Mouse (Mus musculus) heart, embryonic 16.5 days (tissue): Measurements from ENCODE around the gene Npas2. TPM values are rescaled to one million over a fixed set of nuclear protein-coding genes. Genes with fewer than 3 reads are reported as not detected.

Source experiments
- ATAC-seq: fragments of 200-750 bp; cut with Nextera tagmentation; replicated peaks from 2 replicates; pipeline ENCODE4 v1.8.0; 2017; ENCODE audit warnings: moderate number of reproducible peaks; ENCODE audit not compliant: insufficient read depth, low FRiP score; ENCODE audit errors: extremely low read depth
- H3K27ac ChIP-seq: fragments of 300-500 bp; sonication (generic); 2 replicates; pipeline ENCODE4 v1.5.1; 2014; ENCODE audit warnings: mild to moderate bottlenecking, low read length, control low read depth, moderate library complexity
- H3K27me3 ChIP-seq: fragments of 300-500 bp; sonication (generic); 2 replicates; pipeline ENCODE4 v1.6.1; 2014; ENCODE audit warnings: low read length, mixed read lengths; ENCODE audit not compliant: control insufficient read depth, insufficient read depth
- H3K36me3 ChIP-seq: fragments of 300-500 bp; sonication (generic); 2 replicates; pipeline ENCODE4 v1.6.1; 2014; ENCODE audit not compliant: control insufficient read depth, insufficient read depth
- H3K4me1 ChIP-seq: fragments of 300-500 bp; sonication (generic); 2 replicates; pipeline ENCODE4 v1.6.1; 2014; ENCODE audit warnings: low read length, mixed read lengths; ENCODE audit not compliant: control insufficient read depth, insufficient read depth
- H3K4me2 ChIP-seq: fragments of 300-500 bp; sonication (generic); 2 replicates; pipeline ENCODE4 v1.6.1; 2014; ENCODE audit warnings: low read depth, mild to moderate bottlenecking, control low read depth, low read length
- H3K4me3 ChIP-seq: fragments of 300-500 bp; sonication (generic); 2 replicates; pipeline ENCODE4 v1.5.1; 2014; ENCODE audit warnings: mild to moderate bottlenecking, control low read depth, low read length
- H3K9ac ChIP-seq: fragments of 300-500 bp; sonication (generic); 2 replicates; pipeline ENCODE4 v1.6.1; 2014; ENCODE audit warnings: low read length, control low read depth
- H3K9me3 ChIP-seq: fragments of 300-500 bp; sonication (generic); replicated peaks from 2 replicates; pipeline ENCODE4 v1.6.1; 2016; ENCODE audit warnings: low read length; ENCODE audit not compliant: control insufficient read depth
- WGBS: fragments of 180-500 bp; shearing (Covaris S2); extraction: QIAGEN DNeasy Blood & Tissue Kit; methylation state at CpG from one replicate; pipeline ENCODE4 v1.1.7; 2014; 5-methylcytosine and 5-hydroxymethylcytosine counted together
- polyA plus RNA-seq: library from polyadenylated mRNA; unstranded; fragments of >200 nt; fragmentation: Nextera tagmentation; extraction: Ambion mirVana; gene quantifications from 2 replicates; pipeline ENCODE4 v1.2.1, GENCODE M21; 2015

The Npas2 gene
- polyA plus RNA-seq, 1 experiment from 2014 or later, result 3.1 TPM

DNA sequence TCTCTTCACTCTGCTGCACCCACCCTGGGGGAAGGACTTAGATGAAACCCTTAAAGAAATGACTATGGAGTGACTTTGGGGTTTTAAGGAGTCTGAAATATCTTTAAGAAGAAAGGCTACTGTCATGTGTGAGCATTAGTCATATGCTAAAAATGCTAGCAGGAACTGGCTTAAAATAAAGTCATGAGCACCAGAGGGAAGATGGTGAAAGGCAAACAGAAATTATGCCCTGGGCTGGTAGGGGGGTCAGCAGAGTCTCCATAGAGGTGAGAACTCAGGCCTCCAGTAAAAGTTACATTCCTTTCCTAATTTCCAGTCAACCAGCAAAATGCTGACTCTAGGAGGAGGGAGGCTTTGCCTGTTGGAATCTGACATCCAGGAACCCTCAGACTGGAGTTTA is 113.8 kb downstream of the Npas2 start:
- no peak for ATAC-seq
- Histone ChIP-seq H3K9me3 (no peaks in the 10 kb centered on the region), H3K27me3 (no peaks in the 10 kb centered on the region), H3K4me3 (no peak overlapping the region), H3K9ac (no peak overlapping the region), H3K4me1 (peaks cover 7% of the 10 kb centered on the region), H3K36me3 (no peaks in the 10 kb centered on the region), H3K27ac (no peak overlapping the region), H3K4me2 (no peak overlapping the region)

DNA sequence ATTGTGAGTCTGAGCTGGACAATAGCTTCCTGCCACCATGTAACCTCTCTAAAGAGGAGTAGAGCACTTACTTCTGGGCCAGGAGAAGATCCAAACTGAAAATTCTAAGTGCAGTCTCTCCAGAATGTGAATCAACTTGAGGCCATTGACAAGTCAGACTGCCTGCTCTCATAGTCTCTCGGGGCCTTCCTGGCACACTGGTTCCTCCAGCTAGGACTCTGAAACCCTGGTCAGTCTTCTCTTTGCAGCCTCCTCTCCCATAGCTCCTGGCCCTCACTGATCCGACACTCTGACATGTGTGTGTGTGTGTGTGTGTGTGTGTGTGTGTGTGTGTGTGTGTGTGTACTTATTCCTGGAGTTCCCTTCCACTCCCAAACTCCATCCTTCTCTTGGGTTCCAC is 114.4 kb downstream of the Npas2 start:
- Histone ChIP-seq H3K4me3 (no peak overlapping the region), H3K27ac (no peak overlapping the region), H3K4me2 (no peak overlapping the region), H3K9me3 (no peaks in the 10 kb centered on the region), H3K36me3 (no peaks in the 10 kb centered on the region), H3K9ac (no peak overlapping the region), H3K27me3 (no peaks in the 10 kb centered on the region), H3K4me1 (peaks cover 7% of the 10 kb centered on the region)
- WGBS, result 62% methylated on average over 2 of the region's 2 CpGs
- ATAC-seq, result no peak

GRCm38 (mm10) chr1:39309548-39309947 is 116.0 kb downstream of the Npas2 start:
- peaks cover 7% of the 10 kb centered on the region for H3K4me1 ChIP-seq
- H3K27ac ChIP-seq, result no peak overlapping the region
- no peaks in the 10 kb centered on the region for H3K9me3 ChIP-seq
- WGBS, result 73% methylated on average over 7 of the region's 7 CpGs
- ATAC-seq, result no peak
- H3K4me2 ChIP-seq, result no peak overlapping the region
- H3K27me3 ChIP-seq, result no peaks in the 10 kb centered on the region
- H3K4me3 ChIP-seq, result no peak overlapping the region
- H3K9ac ChIP-seq, result no peak overlapping the region
- no peaks in the 10 kb centered on the region for H3K36me3 ChIP-seq

- ATAC-seq, result no peak
- no peak overlapping the region for H3K4me2 ChIP-seq
These were observed 118.9 kb downstream of the Npas2 start for GRCm38 (mm10) chr1:39312345-39312967.

DNA sequence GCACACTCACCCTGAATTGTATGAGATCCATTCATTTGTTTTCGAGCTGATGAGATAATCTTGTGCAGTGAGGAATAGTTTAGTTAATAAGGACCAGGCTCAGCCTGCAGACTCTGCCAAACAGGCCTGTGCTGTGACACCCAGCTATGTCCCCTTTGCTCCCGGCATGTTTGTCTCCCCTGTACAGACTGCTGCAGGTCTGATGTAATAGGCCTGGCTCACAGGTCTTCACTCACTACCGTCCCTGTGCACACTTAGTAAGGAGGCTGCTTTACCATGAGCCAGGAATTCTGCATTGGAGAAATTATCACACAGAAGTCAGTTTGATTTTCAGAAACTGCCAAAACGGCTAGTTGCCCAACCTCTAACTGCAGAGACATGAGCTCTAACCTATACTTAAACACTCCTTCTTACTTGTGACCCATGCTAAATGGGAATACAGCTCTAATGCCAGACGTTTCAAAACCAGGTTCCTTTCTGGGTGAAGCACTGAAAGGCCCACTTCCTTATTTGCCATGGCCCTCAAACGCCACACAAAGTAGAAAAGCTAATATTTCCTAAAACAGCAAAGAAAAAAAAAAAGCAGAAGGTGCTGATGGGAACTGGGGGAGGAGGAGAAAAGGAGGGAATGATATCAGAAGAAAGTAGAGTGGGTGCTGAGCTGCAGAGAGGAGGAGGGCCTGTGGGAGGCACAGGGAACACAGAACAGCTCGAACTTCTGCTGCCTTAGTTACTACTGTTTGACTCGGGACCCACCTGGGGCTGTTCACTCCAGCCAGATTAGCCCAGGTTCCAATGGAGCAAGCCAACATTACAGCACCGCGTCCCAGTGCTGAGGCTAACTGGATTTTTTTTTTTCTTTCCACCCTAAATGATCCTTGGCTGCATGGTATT is 120.1 kb downstream of the Npas2 start:
- Histone ChIP-seq H3K4me2 (no peak overlapping the region), H3K4me1 (peaks cover 13% of the 10 kb centered on the region), H3K36me3 (no peaks in the 10 kb centered on the region), H3K4me3 (no peak overlapping the region), H3K9me3 (no peaks in the 10 kb centered on the region), H3K27me3 (no peaks in the 10 kb centered on the region), H3K9ac (no peak overlapping the region), H3K27ac (no peak overlapping the region)
- WGBS, result 59% methylated on average over 10 of the region's 10 CpGs
- ATAC-seq, result no peak

More at GRCm38 (mm10) chr1:39312345-39312967, 118.9 kb downstream of the Npas2 start:
- no peak overlapping the region for H3K9ac ChIP-seq
- no peaks in the 10 kb centered on the region for H3K9me3 ChIP-seq
- WGBS, result 90% methylated on average over 25 of the region's 25 CpGs
- no peak overlapping the region for H3K4me3 ChIP-seq
- H3K27me3 ChIP-seq, result no peaks in the 10 kb centered on the region
- H3K27ac ChIP-seq, result no peak overlapping the region
- H3K36me3 ChIP-seq, result no peaks in the 10 kb centered on the region
- H3K4me1 ChIP-seq, result peaks cover 3% of the 10 kb centered on the region

GRCm38 (mm10) chr1:39317935-39318334 is 124.4 kb downstream of the Npas2 start:
- Histone ChIP-seq H3K4me3 (no peak overlapping the region), H3K9me3 (no peaks in the 10 kb centered on the region), H3K4me2 (no peak overlapping the region), H3K27me3 (no peaks in the 10 kb centered on the region), H3K36me3 (no peaks in the 10 kb centered on the region), H3K27ac (peak overlapping the region; percentile 14), H3K4me1 (peaks cover 19% of the 10 kb centered on the region), H3K9ac (no peak overlapping the region)
- ATAC-seq, result 0 out of 2 replicates have a peak, but pooled peaks have one; percentile 18
- 65% methylated on average over 2 of the region's 2 CpGs for WGBS

DNA sequence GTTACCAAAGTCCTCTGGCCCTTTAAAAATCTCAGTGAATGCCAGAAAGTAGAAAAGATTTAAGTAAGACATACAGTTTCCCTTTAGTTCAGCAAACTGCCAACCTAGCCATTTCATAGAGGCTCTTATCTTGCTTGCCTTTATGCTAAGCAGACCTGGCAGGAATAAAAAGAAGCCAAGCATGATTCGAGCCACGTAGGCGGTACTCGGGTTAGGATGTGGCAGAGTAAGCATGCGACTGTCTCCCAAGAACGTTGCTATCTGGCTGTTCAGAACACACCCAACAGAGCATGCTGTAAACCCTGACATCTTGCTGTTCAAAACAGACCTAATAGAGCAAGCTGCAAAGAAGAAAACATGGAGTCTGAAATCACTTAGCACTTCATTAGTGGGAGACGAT is 125.3 kb downstream of the Npas2 start:
- Histone ChIP-seq H3K27ac (no peak overlapping the region), H3K9ac (no peak overlapping the region), H3K4me1 (peaks cover 19% of the 10 kb centered on the region), H3K36me3 (no peaks in the 10 kb centered on the region), H3K4me3 (no peak overlapping the region), H3K4me2 (no peak overlapping the region), H3K9me3 (no peaks in the 10 kb centered on the region), H3K27me3 (no peaks in the 10 kb centered on the region)
- ATAC-seq, result no peak
- 48% methylated on average over 7 of the region's 7 CpGs for WGBS

- no peak overlapping the region for H3K9ac ChIP-seq
- H3K4me1 ChIP-seq, result peaks cover 24% of the 10 kb centered on the region
- WGBS, result 73% methylated on average over 6 of the region's 6 CpGs
- H3K4me2 ChIP-seq, result no peak overlapping the region
- H3K9me3 ChIP-seq, result no peaks in the 10 kb centered on the region
- H3K27ac ChIP-seq, result no peak overlapping the region
- ATAC-seq, result no peak
- no peak overlapping the region for H3K4me3 ChIP-seq
- H3K36me3 ChIP-seq, result no peaks in the 10 kb centered on the region
- no peaks in the 10 kb centered on the region for H3K27me3 ChIP-seq
These were observed 128.4 kb downstream of the Npas2 start for GRCm38 (mm10) chr1:39321954-39322353.

GRCm38 (mm10) chr1:39325228-39325627 is 131.7 kb downstream of the Npas2 start:
- H3K27ac ChIP-seq, result no peak overlapping the region
- no peak overlapping the region for H3K4me2 ChIP-seq
- peaks cover 19% of the 10 kb centered on the region for H3K4me1 ChIP-seq
- H3K9ac ChIP-seq, result no peak overlapping the region
- no peaks in the 10 kb centered on the region for H3K36me3 ChIP-seq
- H3K27me3 ChIP-seq, result no peaks in the 10 kb centered on the region
- H3K4me3 ChIP-seq, result no peak overlapping the region
- H3K9me3 ChIP-seq, result no peaks in the 10 kb centered on the region
- 80% methylated on average over 6 of the region's 6 CpGs for WGBS
- ATAC-seq, result no peak
